Mouse (Mus musculus) stomach, embryonic 14.5 days (tissue): Measurements from ENCODE around the gene Ccdc159. TPM values are rescaled to one million over a fixed set of nuclear protein-coding genes. Genes with fewer than 3 reads are reported as not detected.
A peak's percentile ranks its signal among the peaks of the same experiment; 100 is the strongest.

Experiments used
- ATAC-seq: fragments of 200-750 bp; cut with Nextera tagmentation; 2 replicates; pipeline ENCODE4 v1.8.0; 2017; ENCODE audit warnings: low read depth, moderate TSS enrichment; ENCODE audit not compliant: insufficient number of reproducible peaks, insufficient read depth, low FRiP score
- H3K27ac ChIP-seq: fragments of 300-500 bp; sonication (generic); 2 replicates; pipeline ENCODE4 v1.5.1; 2014; ENCODE audit warnings: mild to moderate bottlenecking, low read length, moderate library complexity, mixed read lengths
- H3K27me3 ChIP-seq: fragments of 300-500 bp; sonication (generic); 2 replicates; pipeline ENCODE4 v1.6.1; 2014; ENCODE audit warnings: low read length, control low read depth, mixed read lengths; ENCODE audit not compliant: control insufficient read depth, insufficient read depth
- H3K36me3 ChIP-seq: fragments of 300-500 bp; sonication (generic); 2 replicates; pipeline ENCODE4 v1.6.1; 2014; ENCODE audit warnings: mild to moderate bottlenecking, control low read depth, low read length, moderate library complexity, mixed read lengths; ENCODE audit not compliant: control insufficient read depth, insufficient read depth
- H3K4me1 ChIP-seq: fragments of 300-500 bp; sonication (generic); 2 replicates; pipeline ENCODE4 v1.6.1; 2014; ENCODE audit warnings: low read length, control low read depth, mixed read lengths; ENCODE audit not compliant: control insufficient read depth, insufficient read depth
- H3K4me2 ChIP-seq: fragments of 300-500 bp; sonication (generic); replicated peaks from 2 replicates; pipeline ENCODE4 v1.6.1; 2014; ENCODE audit warnings: low read depth, low read length, control low read depth
- H3K4me3 ChIP-seq: fragments of 300-500 bp; sonication (generic); 2 replicates; pipeline ENCODE4 v1.5.1; 2014; ENCODE audit warnings: low read depth, low read length, control low read depth
- H3K9ac ChIP-seq: fragments of 300-500 bp; sonication (generic); replicated peaks from 2 replicates; pipeline ENCODE4 v1.6.1; 2014; ENCODE audit warnings: low read depth, mild to moderate bottlenecking, control low read depth, low read length, moderate library complexity, mixed read lengths
- H3K9me3 ChIP-seq: fragments of 300-500 bp; sonication (generic); 2 replicates; pipeline ENCODE4 v1.6.1; 2016; ENCODE audit warnings: low read depth, low read length, control low read depth; ENCODE audit not compliant: control insufficient read depth
- WGBS: fragments of 180-500 bp; shearing (Covaris S2); extraction: QIAGEN DNeasy Blood & Tissue Kit; methylation state at CpG from one replicate; pipeline ENCODE4 v1.1.7; 2014; 5-methylcytosine and 5-hydroxymethylcytosine counted together
- polyA plus RNA-seq: library from polyadenylated mRNA; unstranded; fragments of >200 nt; fragmentation: Nextera tagmentation; extraction: Ambion mirVana; gene quantifications from 2 replicates; pipeline ENCODE4 v1.2.1, GENCODE M21; 2014

The Ccdc159 gene
- polyA plus RNA-seq, 1 experiment from 2014 or later: 6.3 TPM

DNA sequence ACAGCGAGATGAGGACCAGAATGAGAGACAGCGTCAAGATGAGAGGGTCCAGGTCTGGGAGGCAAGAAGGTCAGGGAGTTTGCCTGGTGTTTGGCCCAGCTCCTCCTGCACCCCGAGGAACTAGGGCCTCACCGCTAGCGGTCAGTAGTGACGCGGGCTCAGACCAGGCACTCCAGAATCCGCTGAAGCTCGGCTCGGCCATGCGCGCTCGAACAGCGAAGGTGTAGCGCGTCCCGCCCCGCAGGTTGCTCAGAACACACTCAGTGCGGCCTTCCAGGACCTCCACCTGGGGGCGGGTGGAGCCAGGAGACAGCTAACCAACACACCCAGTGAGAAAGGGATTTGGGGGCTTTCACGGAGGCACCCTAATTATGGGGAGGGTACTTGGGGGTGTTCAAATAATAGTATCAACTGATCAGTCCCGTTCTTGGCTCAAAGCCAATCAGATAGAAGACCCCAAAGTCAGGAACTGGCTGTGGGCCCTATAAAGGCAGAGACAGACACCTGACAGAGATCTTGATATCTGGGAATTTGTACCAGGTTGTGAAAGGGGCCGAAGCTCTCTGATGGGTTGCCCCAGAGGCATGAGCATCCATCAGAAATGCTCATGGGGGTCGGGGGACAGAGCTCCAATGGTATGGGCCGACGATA, 33.4 kb downstream of the Ccdc159 start:
- H3K36me3 ChIP-seq: no peaks in the 10 kb centered on the region
- 11% methylated on average over 26 of the region's 26 CpGs for WGBS
- no peak overlapping the region for H3K4me3 ChIP-seq
- no peaks in the 10 kb centered on the region for H3K9me3 ChIP-seq
- no peak overlapping the region for H3K9ac ChIP-seq
- ATAC-seq: no peak
- peaks cover 16% of the 10 kb centered on the region; the same call in 1 of the 2 replicates for H3K4me1 ChIP-seq
- no peak overlapping the region for H3K27ac ChIP-seq
- no peak overlapping the region for H3K4me2 ChIP-seq
- H3K27me3 ChIP-seq: peaks cover 14% of the 10 kb centered on the region

GRCm38 (mm10) chr9:21961366-21961980, 34.2 kb downstream of the Ccdc159 start:
- 2% methylated on average over 35 of the region's 35 CpGs for WGBS
- Histone ChIP-seq H3K9ac (no peak overlapping the region), H3K4me1 (peaks cover 16% of the 10 kb centered on the region; the same call in 1 of the 2 replicates), H3K9me3 (no peaks in the 10 kb centered on the region), H3K4me3 (peak overlapping the region; percentile 40), H3K27me3 (peaks cover 14% of the 10 kb centered on the region), H3K4me2 (peak overlapping the region; percentile 91), H3K27ac (no peak overlapping the region), H3K36me3 (no peaks in the 10 kb centered on the region)
- no peak for ATAC-seq

DNA sequence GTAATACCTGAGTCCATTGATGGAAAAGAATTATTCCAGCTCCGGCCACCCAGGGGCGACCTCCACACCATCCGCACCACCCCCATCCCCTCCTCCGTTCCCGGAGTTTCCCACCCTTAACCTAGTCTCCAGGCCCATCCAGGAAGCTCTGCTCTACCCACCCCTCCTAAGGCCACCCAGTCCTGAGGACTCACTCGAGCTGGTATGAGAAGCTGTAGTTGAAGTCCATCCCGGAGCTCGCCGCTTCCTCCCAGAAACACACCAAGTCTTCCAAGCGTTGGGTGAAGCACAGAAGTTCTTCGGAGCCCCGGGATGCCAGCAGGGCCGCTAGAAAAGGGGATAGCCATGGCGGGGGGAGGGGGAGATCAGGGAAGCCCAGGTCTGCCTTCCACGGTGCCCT, 34.7 kb downstream of the Ccdc159 start:
- 0% methylated on average over 15 of the region's 15 CpGs for WGBS
- no peaks in the 10 kb centered on the region for H3K9me3 ChIP-seq
- no peaks in the 10 kb centered on the region for H3K36me3 ChIP-seq
- no peak; the same call in 1 of the 2 replicates for ATAC-seq
- peak overlapping the region; percentile 40 for H3K4me3 ChIP-seq
- H3K4me1 ChIP-seq: peaks cover 16% of the 10 kb centered on the region; the same call in 1 of the 2 replicates
- no peak overlapping the region for H3K27ac ChIP-seq
- H3K4me2 ChIP-seq: peak overlapping the region; percentile 91
- 0 out of 2 replicates have a peak overlapping the region, but pooled peaks have one; percentile 10 for H3K9ac ChIP-seq
- H3K27me3 ChIP-seq: peaks cover 14% of the 10 kb centered on the region

- H3K4me3 ChIP-seq: peak overlapping the region; percentile 40
- H3K27me3 ChIP-seq: peaks cover 14% of the 10 kb centered on the region
- no peaks in the 10 kb centered on the region for H3K9me3 ChIP-seq
- peak overlapping the region; percentile 91 for H3K4me2 ChIP-seq
- ATAC-seq: peak; percentile 90
- H3K9ac ChIP-seq: 0 out of 2 replicates have a peak overlapping the region, but pooled peaks have one; percentile 10
- WGBS: 2% methylated on average over 34 of the region's 34 CpGs
- H3K27ac ChIP-seq: no peak overlapping the region
- no peaks in the 10 kb centered on the region for H3K36me3 ChIP-seq
- H3K4me1 ChIP-seq: peaks cover 16% of the 10 kb centered on the region; the same call in 1 of the 2 replicates
Observed at GRCm38 (mm10) chr9:21962416-21963059, 35.3 kb downstream of the Ccdc159 start.

GRCm38 (mm10) chr9:21963417-21963816, 36.1 kb downstream of the Ccdc159 start, which contains the start of gene Epor:
TSS of gene Epor (minus strand) at chr9:21963506.
- 23% methylated on average over 8 of the region's 8 CpGs for WGBS
- Histone ChIP-seq H3K27me3 (peaks cover 14% of the 10 kb centered on the region), H3K4me2 (peak within 1 kb of the TSS; percentile 91), H3K36me3 (no peaks in the 10 kb centered on the region), H3K4me3 (peak within 1 kb of the TSS; percentile 40), H3K4me1 (peaks cover 16% of the 10 kb centered on the region; the same call in 1 of the 2 replicates), H3K9ac (0 out of 2 replicates have a peak within 1 kb of the TSS, but pooled peaks have one; percentile 10), H3K9me3 (no peaks in the 10 kb centered on the region), H3K27ac (no peak within 1 kb of the TSS)
- peak; percentile 77 for ATAC-seq

DNA sequence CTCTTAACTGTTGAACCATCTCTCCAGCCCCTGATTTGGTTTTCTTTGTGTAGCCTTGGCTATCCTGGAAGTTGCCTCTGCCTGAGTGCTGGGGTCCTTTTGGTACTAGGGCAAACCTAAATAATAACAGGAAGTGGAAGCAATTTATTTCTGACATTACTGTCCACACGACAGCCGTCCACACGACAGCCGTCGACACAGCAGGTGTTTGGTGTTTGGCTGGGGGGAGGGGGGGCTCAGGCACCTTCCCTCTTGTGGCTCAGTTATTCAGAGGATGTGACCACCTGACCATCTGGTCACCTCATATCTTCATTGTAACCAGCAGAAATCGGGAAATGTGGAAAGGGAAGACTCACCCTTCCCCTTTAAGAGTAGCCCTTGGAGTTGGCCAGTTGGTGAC, 41.6 kb downstream of the Ccdc159 start:
- Histone ChIP-seq H3K27me3 (no peaks in the 10 kb centered on the region), H3K36me3 (no peaks in the 10 kb centered on the region), H3K9me3 (no peaks in the 10 kb centered on the region), H3K4me3 (no peak overlapping the region), H3K9ac (no peak overlapping the region), H3K4me1 (no peaks in the 10 kb centered on the region), H3K4me2 (no peak overlapping the region), H3K27ac (no peak overlapping the region)
- no peak for ATAC-seq
- 49% methylated on average over 6 of the region's 6 CpGs for WGBS

- Histone ChIP-seq H3K27me3 (no peaks in the 10 kb centered on the region), H3K9me3 (no peaks in the 10 kb centered on the region), H3K27ac (no peak overlapping the region), H3K36me3 (no peaks in the 10 kb centered on the region), H3K4me3 (no peak overlapping the region), H3K4me2 (no peak overlapping the region), H3K9ac (no peak overlapping the region), H3K4me1 (no peaks in the 10 kb centered on the region)
- 91% methylated on average over 4 of the region's 4 CpGs for WGBS
- ATAC-seq: no peak
Observed at GRCm38 (mm10) chr9:21969304-21969703, 42.0 kb downstream of the Ccdc159 start.

DNA sequence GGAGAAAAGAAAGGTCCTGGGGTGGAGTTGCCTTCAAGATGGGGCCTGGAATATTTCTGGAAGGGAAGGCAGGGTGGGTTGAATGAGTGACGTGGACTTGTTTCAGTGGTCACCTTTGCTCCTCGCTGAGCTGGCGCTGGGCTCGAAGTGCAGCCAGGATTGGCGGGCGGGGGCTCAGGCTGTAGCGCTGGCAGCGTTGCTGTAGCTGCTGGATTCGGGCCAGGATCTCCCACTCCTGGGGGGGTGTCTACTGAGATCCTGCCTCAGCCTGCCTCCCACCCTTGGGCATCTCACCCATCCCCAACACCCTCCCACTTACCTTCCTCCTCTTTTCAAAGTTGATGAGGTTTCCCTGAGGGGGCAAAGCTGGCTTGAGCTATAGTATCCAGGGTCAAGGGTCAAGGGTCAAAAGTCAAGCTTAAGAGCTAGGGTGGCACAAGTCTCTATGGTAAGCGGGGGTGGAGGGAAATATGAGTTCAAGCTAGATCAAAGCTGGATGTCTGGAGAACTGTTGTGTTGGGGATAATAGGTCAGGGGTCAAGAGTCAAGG, 49.4 kb downstream of the Ccdc159 start:
- H3K36me3 ChIP-seq: no peaks in the 10 kb centered on the region
- ATAC-seq: no peak
- WGBS: 83% methylated on average over 10 of the region's 10 CpGs
- H3K4me2 ChIP-seq: no peak overlapping the region
- H3K9ac ChIP-seq: no peak overlapping the region
- H3K9me3 ChIP-seq: no peaks in the 10 kb centered on the region
- no peak overlapping the region for H3K27ac ChIP-seq
- no peaks in the 10 kb centered on the region for H3K4me1 ChIP-seq
- no peaks in the 10 kb centered on the region for H3K27me3 ChIP-seq
- H3K4me3 ChIP-seq: no peak overlapping the region
